Comparison of ENCODE assay signal across 7 mouse cellular contexts in genomic region chr19:6300402-6300841, GRCm38 (mm10). TPM values are rescaled to one million over a fixed set of nuclear protein-coding genes. Genes with fewer than 3 reads are reported as not detected.
DNase-seq lines count a peak whose midpoint lies in the region; ATAC-seq and TF ChIP-seq lines count a peak whose summit lies in the region.

No protein-coding gene starts in this region.

- H3K9me3 ChIP-seq in heart, embryonic 10.5 days: no peaks in the 10 kb centered on the region
- no peaks in the 10 kb centered on the region for H3K9me3 ChIP-seq in liver, embryonic 13.5 days (replicated peaks)
- no peaks in the 10 kb centered on the region for H3K9me3 ChIP-seq in stomach, postnatal 0 days (ENCODE audit: control insufficient read depth, low read length)

- ATAC-seq in liver, embryonic 13.5 days (ENCODE audit: low read depth): peak; percentile 80
- no peak for ATAC-seq in stomach, postnatal 0 days (ENCODE audit: low FRiP score, low TSS enrichment)

- H3K4me2 ChIP-seq in liver, embryonic 13.5 days: peak overlapping the region; percentile 56
- H3K4me2 ChIP-seq in stomach, postnatal 0 days (replicated peaks; ENCODE audit: low read depth): no peak overlapping the region

- 56% methylated on average over 7 of the region's 7 CpGs for WGBS in heart, embryonic 10.5 days
- WGBS in liver, embryonic 13.5 days (ENCODE audit: insufficient replicate concordance): 20% methylated on average over 7 of the region's 7 CpGs
- 35% methylated on average over 7 of the region's 7 CpGs for WGBS in stomach, postnatal 0 days

- H3K27ac ChIP-seq in heart, embryonic 10.5 days: peak overlapping the region; percentile 70
- H3K27ac ChIP-seq in liver, embryonic 13.5 days: peak overlapping the region; percentile 94
- 0 out of 2 replicates have a peak overlapping the region, but pooled peaks have one; percentile 24 for H3K27ac ChIP-seq in stomach, postnatal 0 days (replicated peaks)

- peak; percentile 28 for DNase-seq in retina, postnatal 1 day
- DNase-seq in retina, embryonic 14.5 days (ENCODE audit: low spot score): no peak
- no peak for DNase-seq in heart, embryonic 10.5 days (ENCODE audit: low spot score)
- peak; percentile 80 for DNase-seq in liver, embryonic 13.5 days
- DNase-seq in stomach, postnatal 0 days (ENCODE audit: low spot score): no peak
- DNase-seq in right cerebral cortex, postnatal 25 days: no peak
- no peak for DNase-seq in urinary bladder, postnatal 4 days (ENCODE audit: low spot score in 2 of 2)

- no peak for TF ChIP-seq CTCF in stomach, postnatal 0 days (IDR thresholded peaks at IDR 0.05; ENCODE audit: low read depth)

- H3K9ac ChIP-seq in liver, embryonic 13.5 days: peak overlapping the region; percentile 63
- H3K9ac ChIP-seq in stomach, postnatal 0 days (ENCODE audit: low read length): no peak overlapping the region

- H3K36me3 ChIP-seq in heart, embryonic 10.5 days: peaks cover 61% of the 10 kb centered on the region
- H3K36me3 ChIP-seq in liver, embryonic 13.5 days: peaks cover 50% of the 10 kb centered on the region
- peaks cover 22% of the 10 kb centered on the region for H3K36me3 ChIP-seq in stomach, postnatal 0 days (ENCODE audit: control insufficient read depth, insufficient read depth, low read length)

- no peak for TF ChIP-seq EP300 in stomach, postnatal 0 days (optimal IDR thresholded peaks at IDR 0.05)

- H3K4me3 ChIP-seq in heart, embryonic 10.5 days: no peak overlapping the region
- H3K4me3 ChIP-seq in liver, embryonic 13.5 days (replicated peaks): peak overlapping the region; percentile 26
- H3K4me3 ChIP-seq in stomach, postnatal 0 days (ENCODE audit: low read depth, low read length): no peak overlapping the region

- peaks cover 37% of the 10 kb centered on the region for H3K4me1 ChIP-seq in heart, embryonic 10.5 days
- peaks cover 99% of the 10 kb centered on the region for H3K4me1 ChIP-seq in liver, embryonic 13.5 days (replicated peaks)
- H3K4me1 ChIP-seq in stomach, postnatal 0 days (replicated peaks; ENCODE audit: control insufficient read depth, insufficient read depth): no peaks in the 10 kb centered on the region

- no peaks in the 10 kb centered on the region for H3K27me3 ChIP-seq in heart, embryonic 10.5 days (ENCODE audit: insufficient read depth, poor library complexity, severe bottlenecking)
- H3K27me3 ChIP-seq in liver, embryonic 13.5 days: no peaks in the 10 kb centered on the region
- H3K27me3 ChIP-seq in stomach, postnatal 0 days (ENCODE audit: control insufficient read depth, insufficient read depth, low read length): no peaks in the 10 kb centered on the region

RNA-seq across cellular contexts. Expression of gene Cdc42bpg, which starts 5.8 kb away (rescaled TPM):
- 0.33 and 0.38 TPM in 2 replicates for polyA plus RNA-seq in heart, embryonic 10.5 days (2016; fragmentation: Nextera tagmentation; extraction: Ambion mirVana)
- polyA plus RNA-seq in liver, embryonic 13.5 days (2015; fragmentation: Nextera tagmentation; extraction: Ambion mirVana): 0.14 and 0.16 TPM in 2 replicates
- 1.3 and 1.9 TPM in 2 replicates for polyA plus RNA-seq in stomach, postnatal 0 days (2015; fragmentation: Nextera tagmentation; extraction: Ambion mirVana)

RNA-seq across cellular contexts. Expression of gene Ehd1, which starts 23.9 kb away (rescaled TPM):
- polyA plus RNA-seq in heart, embryonic 10.5 days (2016; fragmentation: Nextera tagmentation; extraction: Ambion mirVana): 89.6 and 101 TPM in 2 replicates
- polyA plus RNA-seq in liver, embryonic 13.5 days (2015; fragmentation: Nextera tagmentation; extraction: Ambion mirVana): 68.8 and 72.6 TPM in 2 replicates
- 62.0 and 63.8 TPM in 2 replicates for polyA plus RNA-seq in stomach, postnatal 0 days (2015; fragmentation: Nextera tagmentation; extraction: Ambion mirVana)

RNA-seq across cellular contexts. Expression of gene Men1, which starts 34.4 kb away (rescaled TPM):
- 67.2 and 80.8 TPM in 2 replicates for polyA plus RNA-seq in heart, embryonic 10.5 days (2016; fragmentation: Nextera tagmentation; extraction: Ambion mirVana)
- 26.3 and 29.9 TPM in 2 replicates for polyA plus RNA-seq in liver, embryonic 13.5 days (2015; fragmentation: Nextera tagmentation; extraction: Ambion mirVana)
- 27.1 and 27.9 TPM in 2 replicates for polyA plus RNA-seq in stomach, postnatal 0 days (2015; fragmentation: Nextera tagmentation; extraction: Ambion mirVana)

RNA-seq across cellular contexts. Expression of gene Map4k2, which starts 40.5 kb away (rescaled TPM):
- 12.5 and 15.0 TPM in 2 replicates for polyA plus RNA-seq in heart, embryonic 10.5 days (2016; fragmentation: Nextera tagmentation; extraction: Ambion mirVana)
- 4.5 and 5.8 TPM in 2 replicates for polyA plus RNA-seq in liver, embryonic 13.5 days (2015; fragmentation: Nextera tagmentation; extraction: Ambion mirVana)
- polyA plus RNA-seq in stomach, postnatal 0 days (2015; fragmentation: Nextera tagmentation; extraction: Ambion mirVana): 5.2 and 5.7 TPM in 2 replicates

RNA-seq across cellular contexts. Expression of gene Atg2a, which starts 59.0 kb away (rescaled TPM):
- 10.8 and 11.6 TPM in 2 replicates for polyA plus RNA-seq in heart, embryonic 10.5 days (2016; fragmentation: Nextera tagmentation; extraction: Ambion mirVana)
- polyA plus RNA-seq in liver, embryonic 13.5 days (2015; fragmentation: Nextera tagmentation; extraction: Ambion mirVana): 4.1 and 4.8 TPM in 2 replicates
- 4.8 and 6.0 TPM in 2 replicates for polyA plus RNA-seq in stomach, postnatal 0 days (2015; fragmentation: Nextera tagmentation; extraction: Ambion mirVana)

Comparison
In these comparisons a context has a peak if more than half of its experiments do, and no peak if none do; other contexts are left out.
1. DNase-seq: peak in retina, postnatal 1 day (single experiment) and liver, embryonic 13.5 days (single experiment); none in retina, embryonic 14.5 days (single experiment), heart, embryonic 10.5 days (single experiment), stomach, postnatal 0 days (single experiment), right cerebral cortex, postnatal 25 days (single experiment) and urinary bladder, postnatal 4 days (0 of 2).
2. H3K27ac ChIP-seq: peak in every context shown above with its lines; median percentile 94 in liver, embryonic 13.5 days; 70 in heart, embryonic 10.5 days; 24 in stomach, postnatal 0 days.